Mouse (Mus musculus): ENCODE measurements at regions not wholly inside any gene's neighbourhood (a gene's known extent, or its start where the extent isn't known, plus 50 kb on each side); places are given as distances from the start of the nearest gene placed in this dataset.

- TF ChIP-seq CTCF (IDR thresholded peaks at IDR 0.05; ENCODE audit: control insufficient read depth, insufficient read depth, low read length) (no peak), POLR2A (IDR thresholded peaks at IDR 0.05; ENCODE audit: borderline replicate concordance, control insufficient read depth, low read depth, low read length) (no peak)
- Histone ChIP-seq H3K4me1 (ENCODE audit: control insufficient read depth, insufficient read depth, low read length) (no peaks in the 10 kb centered on the region), H3K27ac (ENCODE audit: control insufficient read depth, insufficient read depth, low read depth, low read length, poor library complexity) (no peak overlapping the region), H3K4me3 (replicated peaks; ENCODE audit: control insufficient read depth, low read depth, low read length) (no peak overlapping the region)
- 83% methylated on average over 8 of the region's 8 CpGs for WGBS
Observed at GRCm38 (mm10) chr7:134549286-134549919, 121.1 kb upstream of the Dock1 start.

- TF ChIP-seq CTCF (IDR thresholded peaks at IDR 0.05; ENCODE audit: control insufficient read depth, insufficient read depth, low read length) (no peak), POLR2A (IDR thresholded peaks at IDR 0.05; ENCODE audit: borderline replicate concordance, control insufficient read depth, low read depth, low read length) (no peak)
- H3K4me1 ChIP-seq (ENCODE audit: control insufficient read depth, insufficient read depth, low read length): no peaks in the 10 kb centered on the region
- 16% methylated on average over 7 of the region's 7 CpGs for WGBS
- no peak overlapping the region for H3K4me3 ChIP-seq (replicated peaks; ENCODE audit: control insufficient read depth, low read depth, low read length)
- H3K27ac ChIP-seq (ENCODE audit: control insufficient read depth, insufficient read depth, low read depth, low read length, poor library complexity): no peak overlapping the region
Observed at GRCm38 (mm10) chr7:134550221-134550809, 120.1 kb upstream of the Dock1 start.

GRCm38 (mm10) chr7:134552051-134552451 lies 118.4 kb upstream of the Dock1 start:
- WGBS: 68% methylated on average over 6 of the region's 6 CpGs
- H3K4me1 ChIP-seq (ENCODE audit: control insufficient read depth, insufficient read depth, low read length): no peaks in the 10 kb centered on the region
- TF ChIP-seq CTCF (IDR thresholded peaks at IDR 0.05; ENCODE audit: control insufficient read depth, insufficient read depth, low read length) (no peak), POLR2A (IDR thresholded peaks at IDR 0.05; ENCODE audit: borderline replicate concordance, control insufficient read depth, low read depth, low read length) (no peak)
- no peak overlapping the region for H3K4me3 ChIP-seq (replicated peaks; ENCODE audit: control insufficient read depth, low read depth, low read length)
- no peak overlapping the region for H3K27ac ChIP-seq (ENCODE audit: control insufficient read depth, insufficient read depth, low read depth, low read length, poor library complexity)

GRCm38 (mm10) chr7:134556061-134556460 lies 114.4 kb upstream of the Dock1 start:
- Histone ChIP-seq H3K27ac (ENCODE audit: control insufficient read depth, insufficient read depth, low read depth, low read length, poor library complexity) (no peak overlapping the region), H3K4me1 (ENCODE audit: control insufficient read depth, insufficient read depth, low read length) (no peaks in the 10 kb centered on the region), H3K4me3 (replicated peaks; ENCODE audit: control insufficient read depth, low read depth, low read length) (no peak overlapping the region)
- TF ChIP-seq POLR2A (IDR thresholded peaks at IDR 0.05; ENCODE audit: borderline replicate concordance, control insufficient read depth, low read depth, low read length) (no peak), CTCF (IDR thresholded peaks at IDR 0.05; ENCODE audit: control insufficient read depth, insufficient read depth, low read length) (no peak)
- WGBS: 9% methylated on average over 4 of the region's 4 CpGs

- TF ChIP-seq CTCF (IDR thresholded peaks at IDR 0.05; ENCODE audit: control insufficient read depth, insufficient read depth, low read length): peak; percentile 30; the same call in 1 of the 2 replicates
- TF ChIP-seq POLR2A (IDR thresholded peaks at IDR 0.05; ENCODE audit: borderline replicate concordance, control insufficient read depth, low read depth, low read length): no peak
- Histone ChIP-seq H3K4me3 (replicated peaks; ENCODE audit: control insufficient read depth, low read depth, low read length) (no peak overlapping the region), H3K4me1 (ENCODE audit: control insufficient read depth, insufficient read depth, low read length) (no peaks in the 10 kb centered on the region), H3K27ac (ENCODE audit: control insufficient read depth, insufficient read depth, low read depth, low read length, poor library complexity) (no peak overlapping the region)
- WGBS: 56% methylated on average over 5 of the region's 5 CpGs
Observed at GRCm38 (mm10) chr7:134566322-134566721, 104.1 kb upstream of the Dock1 start.

GRCm38 (mm10) chr7:134569247-134569646 lies 101.2 kb upstream of the Dock1 start:
- H3K4me3 ChIP-seq (replicated peaks; ENCODE audit: control insufficient read depth, low read depth, low read length): no peak overlapping the region
- WGBS: 75% methylated on average over 3 of the region's 3 CpGs
- TF ChIP-seq POLR2A (IDR thresholded peaks at IDR 0.05; ENCODE audit: borderline replicate concordance, control insufficient read depth, low read depth, low read length) (no peak), CTCF (IDR thresholded peaks at IDR 0.05; ENCODE audit: control insufficient read depth, insufficient read depth, low read length) (no peak)
- no peak overlapping the region for H3K27ac ChIP-seq (ENCODE audit: control insufficient read depth, insufficient read depth, low read depth, low read length, poor library complexity)
- H3K4me1 ChIP-seq (ENCODE audit: control insufficient read depth, insufficient read depth, low read length): no peaks in the 10 kb centered on the region

GRCm38 (mm10) chr7:134570176-134570810 lies 100.2 kb upstream of the Dock1 start:
- TF ChIP-seq POLR2A (IDR thresholded peaks at IDR 0.05; ENCODE audit: borderline replicate concordance, control insufficient read depth, low read depth, low read length): no peak
- no peak for TF ChIP-seq CTCF (IDR thresholded peaks at IDR 0.05; ENCODE audit: control insufficient read depth, insufficient read depth, low read length)
- Histone ChIP-seq H3K4me3 (replicated peaks; ENCODE audit: control insufficient read depth, low read depth, low read length) (no peak overlapping the region), H3K4me1 (ENCODE audit: control insufficient read depth, insufficient read depth, low read length) (no peaks in the 10 kb centered on the region), H3K27ac (ENCODE audit: control insufficient read depth, insufficient read depth, low read depth, low read length, poor library complexity) (no peak overlapping the region)
- 90% methylated on average over 5 of the region's 5 CpGs for WGBS

GRCm38 (mm10) chr7:134581746-134582145 lies 88.7 kb upstream of the Dock1 start:
- no peak for TF ChIP-seq CTCF (IDR thresholded peaks at IDR 0.05; ENCODE audit: control insufficient read depth, insufficient read depth, low read length)
- no peak for TF ChIP-seq POLR2A (IDR thresholded peaks at IDR 0.05; ENCODE audit: borderline replicate concordance, control insufficient read depth, low read depth, low read length)
- no peak overlapping the region for H3K4me3 ChIP-seq (replicated peaks; ENCODE audit: control insufficient read depth, low read depth, low read length)
- H3K27ac ChIP-seq (ENCODE audit: control insufficient read depth, insufficient read depth, low read depth, low read length, poor library complexity): no peak overlapping the region
- H3K4me1 ChIP-seq (ENCODE audit: control insufficient read depth, insufficient read depth, low read length): no peaks in the 10 kb centered on the region

Data from bone marrow, adult 2 months (tissue).